Mouse (Mus musculus) liver, adult 2 months (tissue): ENCODE results near the gene Dennd6a.

Experiments used
- CTCF ChIP-seq: fragments of 200-500 bp; IDR thresholded peaks from 2 replicates; pipeline ENCODE4 v1.5.1; 2011; ENCODE audit warnings: low read depth, low read length, control low read depth
- POLR2A ChIP-seq: fragments of 200-500 bp; IDR thresholded peaks from 2 replicates; pipeline ENCODE4 v1.6.1; 2011; ENCODE audit warnings: low read length, control low read depth; ENCODE audit not compliant: insufficient read depth; ENCODE audit errors: extremely low read depth

DNA sequence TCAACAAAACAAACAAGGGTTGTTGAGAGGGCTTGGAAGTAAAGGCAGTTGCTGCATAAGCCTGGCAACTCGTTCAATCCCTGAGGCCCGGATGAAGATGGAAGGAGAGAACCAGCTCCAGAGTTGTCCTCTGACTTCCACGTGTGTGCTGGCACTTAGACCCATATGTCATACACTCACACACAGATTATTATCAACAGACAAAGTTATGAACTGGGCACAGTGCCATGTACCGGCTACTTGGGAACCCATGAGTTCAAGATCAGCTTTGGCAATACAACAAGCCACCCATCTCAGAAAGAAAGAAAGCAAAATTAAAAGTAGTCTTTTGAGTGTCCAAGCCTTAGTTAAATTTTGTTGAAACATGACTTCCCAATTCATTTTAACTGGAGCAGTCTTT, 51.6 kb downstream of the Dennd6a start:
- TF ChIP-seq POLR2A (no peak), CTCF (no peak)
